Mouse (Mus musculus) limb, embryonic 12.5 days (tissue): Measurements from ENCODE around the gene Ncoa3. TPM values are rescaled to one million over a fixed set of nuclear protein-coding genes. Genes with fewer than 3 reads are reported as not detected.
A peak's percentile ranks its signal among the peaks of the same experiment; 100 is the strongest.
"Not testable (repeated sequence)": the region's sequence is repeated elsewhere in the genome, so short reads cannot be mapped to it uniquely, and the experiment has no call there.

Experiments used
- ATAC-seq: fragments of 200-750 bp; cut with Nextera tagmentation; 2 replicates; pipeline ENCODE4 v1.8.0; 2017; ENCODE audit warnings: low read depth, moderate TSS enrichment; ENCODE audit not compliant: insufficient number of reproducible peaks, insufficient read depth, low FRiP score, low TSS enrichment
- H3K27ac ChIP-seq: fragments of 300-500 bp; sonication (generic); 2 replicates; pipeline ENCODE4 v1.5.1; 2016; ENCODE audit warnings: mild to moderate bottlenecking, moderate library complexity
- H3K27me3 ChIP-seq: fragments of 300-500 bp; sonication (generic); 2 replicates; pipeline ENCODE4 v1.6.1; 2016; ENCODE audit warnings: mild to moderate bottlenecking, moderate library complexity
- H3K36me3 ChIP-seq: fragments of 300-500 bp; sonication (generic); 2 replicates; pipeline ENCODE4 v1.6.1; 2016; ENCODE audit warnings: mild to moderate bottlenecking, moderate library complexity
- H3K4me1 ChIP-seq: fragments of 300-500 bp; sonication (generic); replicated peaks from 2 replicates; pipeline ENCODE4 v1.6.1; 2016
- H3K4me2 ChIP-seq: fragments of 300-500 bp; sonication (generic); 2 replicates; pipeline ENCODE4 v1.6.1; 2016; ENCODE audit warnings: mild to moderate bottlenecking, moderate library complexity
- H3K4me3 ChIP-seq: fragments of 300-500 bp; sonication (generic); replicated peaks from 2 replicates; pipeline ENCODE4 v1.5.1; 2016; ENCODE audit warnings: mild to moderate bottlenecking
- H3K9ac ChIP-seq: fragments of 300-500 bp; sonication (generic); replicated peaks from 2 replicates; pipeline ENCODE4 v1.6.1; 2016; ENCODE audit warnings: mild to moderate bottlenecking, moderate library complexity
- H3K9me3 ChIP-seq: fragments of 300-500 bp; sonication (generic); 2 replicates; pipeline ENCODE4 v1.6.1; 2016; ENCODE audit warnings: mild to moderate bottlenecking, moderate library complexity
- WGBS: fragments of 180-500 bp; shearing (Covaris S2); methylation state at CpG from one replicate; pipeline ENCODE4 v1.1.7; 2016; 5-methylcytosine and 5-hydroxymethylcytosine counted together
- polyA plus RNA-seq: library from polyadenylated mRNA; unstranded; fragments of >200 nt; fragmentation: Nextera tagmentation; extraction: Ambion mirVana; gene quantifications from 2 replicates; pipeline ENCODE4 v1.2.1, GENCODE M21; 2016

Ncoa3 gene
- polyA plus RNA-seq, 1 experiment from 2014 or later: 13.4 TPM

GRCm38 (mm10) chr2:166079961-166080885, 87.8 kb downstream of the Ncoa3 start:
- Histone ChIP-seq H3K9me3 (no peaks in the 10 kb centered on the region), H3K4me2 (no peak overlapping the region), H3K9ac (no peak overlapping the region), H3K27ac (0 out of 2 replicates have a peak overlapping the region, but pooled peaks have one; percentile 17), H3K4me3 (no peak overlapping the region), H3K27me3 (no peaks in the 10 kb centered on the region), H3K36me3 (peaks cover 94% of the 10 kb centered on the region), H3K4me1 (peaks cover 3% of the 10 kb centered on the region; the same call in 1 of the 2 replicates)
- WGBS: 59% methylated on average over 17 of the region's 17 CpGs
- ATAC-seq: no peak

- ATAC-seq: 0 out of 2 replicates have a peak, but pooled peaks have one; percentile 12
- 90% methylated on average over 21 of the region's 21 CpGs for WGBS
Observed at GRCm38 (mm10) chr2:166080967-166081750, 88.7 kb downstream of the Ncoa3 start.

GRCm38 (mm10) chr2:166082193-166082592, 89.8 kb downstream of the Ncoa3 start:
- WGBS: 62% methylated on average over 5 of the region's 5 CpGs
- no peak overlapping the region for H3K9ac ChIP-seq
- H3K4me1 ChIP-seq: peaks cover 3% of the 10 kb centered on the region; the same call in 1 of the 2 replicates
- ATAC-seq: no peak
- H3K4me2 ChIP-seq: no peak overlapping the region
- no peaks in the 10 kb centered on the region for H3K9me3 ChIP-seq
- H3K27ac ChIP-seq: no peak overlapping the region
- H3K27me3 ChIP-seq: no peaks in the 10 kb centered on the region
- H3K4me3 ChIP-seq: no peak overlapping the region
- H3K36me3 ChIP-seq: peaks cover 96% of the 10 kb centered on the region

More at GRCm38 (mm10) chr2:166080967-166081750, 88.7 kb downstream of the Ncoa3 start:
- Histone ChIP-seq H3K4me1 (peaks cover 3% of the 10 kb centered on the region; the same call in 1 of the 2 replicates), H3K27ac (0 out of 2 replicates have a peak overlapping the region, but pooled peaks have one; percentile 25), H3K36me3 (peaks cover 94% of the 10 kb centered on the region), H3K9ac (no peak overlapping the region), H3K9me3 (no peaks in the 10 kb centered on the region), H3K27me3 (no peaks in the 10 kb centered on the region), H3K4me2 (no peak overlapping the region), H3K4me3 (no peak overlapping the region)

GRCm38 (mm10) chr2:166082661-166083060, 90.2 kb downstream of the Ncoa3 start:
- 86% methylated on average over 10 of the region's 10 CpGs for WGBS
- H3K4me2 ChIP-seq: no peak overlapping the region
- H3K27ac ChIP-seq: no peak overlapping the region
- no peak overlapping the region for H3K4me3 ChIP-seq
- no peak for ATAC-seq
- no peaks in the 10 kb centered on the region for H3K9me3 ChIP-seq
- H3K4me1 ChIP-seq: peaks cover 3% of the 10 kb centered on the region; the same call in 1 of the 2 replicates
- H3K9ac ChIP-seq: no peak overlapping the region; the same call in 1 of the 2 replicates
- peaks cover 96% of the 10 kb centered on the region for H3K36me3 ChIP-seq
- no peaks in the 10 kb centered on the region for H3K27me3 ChIP-seq

DNA sequence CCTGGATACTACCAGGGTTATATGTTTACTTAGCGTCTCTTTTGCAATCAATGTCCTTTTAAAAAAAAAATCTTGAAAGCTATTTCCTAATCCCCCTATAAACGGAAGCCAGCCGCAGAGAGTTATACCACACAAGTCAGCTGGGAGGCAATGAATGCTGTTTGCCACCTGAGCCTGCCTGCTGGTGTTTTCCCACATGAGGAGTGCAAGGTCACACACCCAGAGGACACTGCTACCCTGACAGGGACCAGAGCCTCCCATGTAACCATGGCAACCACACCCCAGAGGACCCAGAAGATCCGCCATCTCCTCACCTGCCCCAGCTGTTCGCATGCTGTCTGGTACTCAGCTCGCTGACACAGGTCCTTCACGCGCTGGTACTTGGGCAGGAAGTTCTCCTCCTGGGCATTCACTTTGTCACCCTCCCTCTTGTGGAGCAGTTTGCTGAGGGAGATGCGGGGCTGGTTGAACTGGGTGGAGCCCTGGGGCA, 91.2 kb downstream of the Ncoa3 start:
- Histone ChIP-seq H3K9ac (no peak overlapping the region), H3K9me3 (no peaks in the 10 kb centered on the region), H3K4me2 (no peak overlapping the region), H3K27ac (no peak overlapping the region), H3K4me1 (peaks cover 3% of the 10 kb centered on the region; the same call in 1 of the 2 replicates), H3K27me3 (no peaks in the 10 kb centered on the region), H3K36me3 (peaks cover 94% of the 10 kb centered on the region), H3K4me3 (no peak overlapping the region)
- ATAC-seq: no peak
- WGBS: 76% methylated on average over 9 of the region's 9 CpGs

DNA sequence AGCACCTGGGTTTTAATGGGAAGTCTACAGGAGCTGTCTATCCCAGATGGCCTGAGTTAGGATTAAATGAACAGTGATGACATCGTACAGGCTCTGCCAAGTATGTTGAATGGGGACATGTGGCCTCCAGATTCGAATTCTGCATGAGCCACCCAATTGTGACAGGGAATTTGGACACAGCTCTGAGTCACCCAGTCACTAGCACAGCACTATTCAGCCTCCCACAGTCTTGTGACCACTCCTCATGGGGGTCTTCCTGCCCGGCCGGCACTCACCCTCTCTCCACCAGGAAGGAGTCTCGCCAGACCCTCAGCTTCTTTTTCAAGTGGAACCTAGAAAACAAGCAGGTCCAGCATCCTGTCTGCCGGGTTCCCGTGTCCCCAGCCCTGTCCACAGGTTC, 91.7 kb downstream of the Ncoa3 start:
- Histone ChIP-seq H3K9me3 (no peaks in the 10 kb centered on the region), H3K4me3 (no peak overlapping the region), H3K9ac (no peak overlapping the region), H3K27ac (no peak overlapping the region), H3K36me3 (peaks cover 94% of the 10 kb centered on the region), H3K27me3 (no peaks in the 10 kb centered on the region), H3K4me2 (no peak overlapping the region), H3K4me1 (peaks cover 3% of the 10 kb centered on the region; the same call in 1 of the 2 replicates)
- WGBS: 89% methylated on average over 7 of the region's 7 CpGs
- ATAC-seq: no peak

GRCm38 (mm10) chr2:166084964-166085363, 92.5 kb downstream of the Ncoa3 start:
- not testable (repeated sequence) for H3K9ac ChIP-seq, H3K4me2 ChIP-seq, H3K27me3 ChIP-seq, H3K4me1 ChIP-seq, H3K9me3 ChIP-seq, ATAC-seq, H3K4me3 ChIP-seq, H3K27ac ChIP-seq
- H3K36me3 ChIP-seq: peaks cover 93% of the 10 kb centered on the region
- 47% methylated on average over 6 of the region's 6 CpGs for WGBS

DNA sequence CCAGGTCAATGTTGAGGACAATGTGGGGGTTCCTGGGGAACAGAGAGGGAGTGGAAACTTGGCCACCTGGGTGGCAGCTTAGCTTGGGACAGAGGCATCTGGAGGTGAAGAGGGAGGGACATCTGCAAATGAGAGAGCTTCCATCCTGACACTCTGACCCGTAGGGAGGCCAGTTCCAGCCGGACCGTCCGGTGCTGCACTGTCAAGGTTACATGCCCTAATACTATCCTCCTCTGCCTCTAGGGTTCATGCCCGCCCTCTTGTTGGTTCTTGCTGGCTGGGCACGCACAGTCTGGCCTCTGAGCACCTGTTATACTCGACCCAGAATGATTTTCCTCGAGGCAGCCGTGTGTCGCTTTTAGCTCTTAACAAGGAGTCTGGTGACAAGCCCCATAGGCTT, 93.3 kb downstream of the Ncoa3 start:
- Histone ChIP-seq H3K9ac (no peak overlapping the region), H3K4me1 (peaks cover 9% of the 10 kb centered on the region), H3K4me3 (no peak overlapping the region), H3K27ac (0 out of 2 replicates have a peak overlapping the region, but pooled peaks have one; percentile 37), H3K36me3 (peaks cover 93% of the 10 kb centered on the region), H3K27me3 (no peaks in the 10 kb centered on the region), H3K4me2 (no peak overlapping the region), H3K9me3 (no peaks in the 10 kb centered on the region)
- WGBS: 87% methylated on average over 10 of the region's 10 CpGs
- ATAC-seq: no peak

- no peak overlapping the region for H3K4me3 ChIP-seq
- no peaks in the 10 kb centered on the region for H3K27me3 ChIP-seq
- no peaks in the 10 kb centered on the region for H3K9me3 ChIP-seq
- H3K4me2 ChIP-seq: no peak overlapping the region
- no peak overlapping the region for H3K27ac ChIP-seq
- 89% methylated on average over 29 of the region's 29 CpGs for WGBS
- H3K4me1 ChIP-seq: peaks cover 9% of the 10 kb centered on the region
- ATAC-seq: no peak
- no peak overlapping the region for H3K9ac ChIP-seq
- H3K36me3 ChIP-seq: peaks cover 93% of the 10 kb centered on the region
Observed at GRCm38 (mm10) chr2:166086457-166087233, 94.2 kb downstream of the Ncoa3 start.

- ATAC-seq: no peak
- Histone ChIP-seq H3K36me3 (peaks cover 93% of the 10 kb centered on the region), H3K9ac (no peak overlapping the region), H3K27ac (no peak overlapping the region), H3K27me3 (no peaks in the 10 kb centered on the region), H3K4me2 (no peak overlapping the region), H3K4me3 (no peak overlapping the region), H3K4me1 (peaks cover 9% of the 10 kb centered on the region), H3K9me3 (no peaks in the 10 kb centered on the region)
- 88% methylated on average over 9 of the region's 9 CpGs for WGBS
Observed at GRCm38 (mm10) chr2:166088991-166089390, 96.6 kb downstream of the Ncoa3 start.
